Mouse (Mus musculus): Measurements from ENCODE around the gene Papolb.

The Papolb gene

GRCm38 (mm10) chr5:142529915-142530314 is at the start of gene Papolb:
Papolb (minus strand) TSS chr5:142530076.
- no peak for DNase-seq (ENCODE audit: low spot score)

- DNase-seq (ENCODE audit: low spot score): no peak
These were observed 48.3 kb upstream of the Papolb start for GRCm38 (mm10) chr5:142578192-142578591.

- DNase-seq (ENCODE audit: low spot score): no peak
These were observed 47.0 kb upstream of the Papolb start for GRCm38 (mm10) chr5:142576832-142577231.

- no peak for DNase-seq (ENCODE audit: low spot score)
These were observed 44.6 kb upstream of the Papolb start for GRCm38 (mm10) chr5:142574323-142575057.

- no peak for DNase-seq (ENCODE audit: low spot score)
These were observed 34.7 kb upstream of the Papolb start for GRCm38 (mm10) chr5:142564606-142565005.

- no peak for DNase-seq (ENCODE audit: low spot score)
These were observed 30.4 kb upstream of the Papolb start for GRCm38 (mm10) chr5:142560261-142560660.

- DNase-seq (ENCODE audit: low spot score): peak; percentile 51
These were observed 27.7 kb upstream of the Papolb start for GRCm38 (mm10) chr5:142557397-142558067.

GRCm38 (mm10) chr5:142556721-142557120 is 26.8 kb upstream of the Papolb start:
- no peak for DNase-seq (ENCODE audit: low spot score)

GRCm38 (mm10) chr5:142555866-142556265 is 26.0 kb upstream of the Papolb start:
- no peak for DNase-seq (ENCODE audit: low spot score)

GRCm38 (mm10) chr5:142550706-142551652 is 21.1 kb upstream of the Papolb start, which contains the start of gene Radil:
Radil (minus strand) TSS chr5:142551098.
- DNase-seq (ENCODE audit: low spot score): peak; percentile 94

GRCm38 (mm10) chr5:142549961-142550705 is 20.3 kb upstream of the Papolb start:
- DNase-seq (ENCODE audit: low spot score): no peak

- DNase-seq (ENCODE audit: low spot score): peak; percentile 46
These were observed 19.6 kb upstream of the Papolb start for GRCm38 (mm10) chr5:142549441-142549840.

- no peak for DNase-seq (ENCODE audit: low spot score)
These were observed 17.2 kb upstream of the Papolb start for GRCm38 (mm10) chr5:142547066-142547465.

GRCm38 (mm10) chr5:142546344-142546743 is 16.5 kb upstream of the Papolb start:
- DNase-seq (ENCODE audit: low spot score): no peak

GRCm38 (mm10) chr5:142545014-142545795 is 15.3 kb upstream of the Papolb start:
- DNase-seq (ENCODE audit: low spot score): peak; percentile 53

- DNase-seq (ENCODE audit: low spot score): no peak
These were observed 7.4 kb upstream of the Papolb start for GRCm38 (mm10) chr5:142537286-142537685.

GRCm38 (mm10) chr5:142535388-142535787 is 5.5 kb upstream of the Papolb start:
- no peak for DNase-seq (ENCODE audit: low spot score)

GRCm38 (mm10) chr5:142524711-142525464 is 5.0 kb downstream of the Papolb start:
- no peak for DNase-seq (ENCODE audit: low spot score)

GRCm38 (mm10) chr5:142521195-142521866 is 8.5 kb downstream of the Papolb start:
- DNase-seq (ENCODE audit: low spot score): no peak
